9 mouse cellular contexts compared by ENCODE assay signal in the genomic region with DNA sequence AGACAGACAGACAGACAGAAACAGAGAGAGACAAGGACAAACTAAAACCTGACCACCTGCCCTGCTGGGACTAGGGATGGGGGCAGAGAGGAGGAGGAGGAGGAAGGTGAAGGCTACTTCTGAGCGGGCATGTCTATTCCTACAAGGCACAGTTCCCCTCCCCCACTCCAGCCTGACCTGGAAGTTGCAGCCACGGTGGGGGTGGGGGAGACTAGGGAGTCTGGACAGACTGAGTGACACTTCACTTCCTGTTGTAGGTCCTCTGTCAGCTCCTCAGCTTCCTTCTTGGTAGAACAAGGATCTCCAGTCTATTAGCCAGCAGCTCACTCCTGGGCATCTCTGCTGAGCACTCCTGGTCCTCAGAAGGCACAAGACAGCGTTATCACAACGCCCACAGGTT. TPM values are rescaled to one million over a fixed set of nuclear protein-coding genes. Genes with fewer than 3 reads are reported as not detected.
DNase-seq lines count a peak whose midpoint lies in the region; ATAC-seq and TF ChIP-seq lines count a peak whose summit lies in the region.
"Had no signal": no experiment of that assay in that cellular context is flagged by ENCODE, and none has a peak within 500 bp of the region (broad histone marks: within the 10 kb centered on the region; RNA-seq: fewer than 3 reads in every experiment).

No protein-coding gene starts in this region.

- peak; percentile 67; the same call in 1 of the 2 replicates for TF ChIP-seq EP300 in ES-Bruce4 (IDR thresholded peaks at IDR 0.05; ENCODE audit: insufficient read depth, low read depth, low read length)
- no peak for TF ChIP-seq EP300 in liver, postnatal 0 days (IDR thresholded peaks at IDR 0.05; ENCODE audit: low read depth)

- DNase-seq in adrenal gland, adult 2 months = peak; percentile 48
- DNase-seq in adrenal gland, postnatal 4 days (ENCODE audit: low spot score in 2 of 2) = no peak
- DNase-seq in liver, postnatal 0 days = peak; percentile 67
- no peak for DNase-seq in urinary bladder, adult 18-20 months (ENCODE audit: low spot score in 2 of 2)
- DNase-seq in cerebellum, adult 11 months = no peak

- ATAC-seq in heart, embryonic 15.5 days (replicated peaks; ENCODE audit: insufficient number of reproducible peaks, insufficient read depth, low FRiP score, low read depth) = no peak
- 0 out of 2 replicates have a peak, but pooled peaks have one; percentile 24 for ATAC-seq in liver, postnatal 0 days
- ATAC-seq in monocyte, adult 5-6 weeks (replicated peaks; ENCODE audit: insufficient number of reproducible peaks, low FRiP score, low TSS enrichment, poor library complexity, severe bottlenecking) = no peak

- no peak for TF ChIP-seq CTCF in ES-Bruce4 (IDR thresholded peaks at IDR 0.05; ENCODE audit: low read depth, low read length)
- TF ChIP-seq CTCF in liver, postnatal 0 days (IDR thresholded peaks at IDR 0.05; ENCODE audit: low read depth) = no peak

- H3K4me2 ChIP-seq in heart, embryonic 15.5 days = no peak overlapping the region
- no peak overlapping the region for H3K4me2 ChIP-seq in liver, postnatal 0 days (ENCODE audit: low read depth, low read length)
- H3K4me2 ChIP-seq: embryonic facial prominence, embryonic 12.5 days had no signal

- peaks cover 21% of the 10 kb centered on the region for H3K4me1 ChIP-seq in ES-Bruce4 (ENCODE audit: control insufficient read depth, insufficient read depth, low read length)
- peaks cover 89% of the 10 kb centered on the region for H3K4me1 ChIP-seq in heart, embryonic 15.5 days (replicated peaks)
- H3K4me1 ChIP-seq in liver, postnatal 0 days (ENCODE audit: insufficient read depth) = peaks cover 18% of the 10 kb centered on the region

- H3K9ac ChIP-seq in ES-Bruce4 (ENCODE audit: low read depth, poor library complexity, severe bottlenecking) = no peak overlapping the region
- H3K9ac ChIP-seq in heart, embryonic 15.5 days = no peak overlapping the region
- H3K9ac ChIP-seq in liver, postnatal 0 days (replicated peaks) = no peak overlapping the region
- H3K9ac ChIP-seq: embryonic facial prominence, embryonic 12.5 days had no signal

- H3K27ac ChIP-seq in ES-Bruce4 (ENCODE audit: insufficient read depth, low read length) = no peak overlapping the region; the same call in 1 of the 2 replicates
- peak overlapping the region; percentile 56 for H3K27ac ChIP-seq in heart, embryonic 15.5 days
- H3K27ac ChIP-seq in liver, postnatal 0 days (ENCODE audit: low read depth) = peak overlapping the region; percentile 0; the same call in 1 of the 2 replicates
- H3K27ac ChIP-seq: embryonic facial prominence, embryonic 12.5 days had no signal

- no peaks in the 10 kb centered on the region for H3K27me3 ChIP-seq in ES-Bruce4 (ENCODE audit: control insufficient read depth, insufficient read depth, low read length, poor library complexity, severe bottlenecking)
- H3K27me3 ChIP-seq in heart, embryonic 15.5 days = no peaks in the 10 kb centered on the region
- no peaks in the 10 kb centered on the region for H3K27me3 ChIP-seq in liver, postnatal 0 days (ENCODE audit: insufficient read depth, low read length)
- H3K27me3 ChIP-seq: embryonic facial prominence, embryonic 12.5 days had no signal

- no peak for TF ChIP-seq POLR2A in ES-Bruce4 (IDR thresholded peaks at IDR 0.05; ENCODE audit: insufficient read depth, low read length)

- H3K36me3 ChIP-seq in ES-Bruce4 (ENCODE audit: control insufficient read depth, insufficient read depth, low read length, poor library complexity, severe bottlenecking) = no peaks in the 10 kb centered on the region
- no peaks in the 10 kb centered on the region for H3K36me3 ChIP-seq in heart, embryonic 15.5 days
- H3K36me3 ChIP-seq in liver, postnatal 0 days (replicated peaks; ENCODE audit: insufficient read depth, low read length) = no peaks in the 10 kb centered on the region
- H3K36me3 ChIP-seq: embryonic facial prominence, embryonic 12.5 days had no signal

- no peak overlapping the region for H3K4me3 ChIP-seq in ES-Bruce4 (ENCODE audit: low read depth, low read length)
- H3K4me3 ChIP-seq in heart, embryonic 15.5 days = no peak overlapping the region
- H3K4me3 ChIP-seq in liver, postnatal 0 days (ENCODE audit: low read depth, low read length) = no peak overlapping the region
- H3K4me3 ChIP-seq: embryonic facial prominence, embryonic 12.5 days had no signal

- no peaks in the 10 kb centered on the region for H3K9me3 ChIP-seq in ES-Bruce4 (replicated peaks; ENCODE audit: control insufficient read depth, insufficient read depth, low read length, poor library complexity, severe bottlenecking)
- no peaks in the 10 kb centered on the region for H3K9me3 ChIP-seq in heart, embryonic 15.5 days (replicated peaks)
- no peaks in the 10 kb centered on the region for H3K9me3 ChIP-seq in liver, postnatal 0 days (ENCODE audit: low read length)
- H3K9me3 ChIP-seq: embryonic facial prominence, embryonic 12.5 days had no signal

- WGBS in heart, embryonic 15.5 days = 34% methylated on average over 4 of the region's 4 CpGs
- 21% methylated on average over 4 of the region's 4 CpGs for WGBS in liver, postnatal 0 days (ENCODE audit: insufficient replicate concordance)

RNA-seq across cellular contexts. Expression of gene Pald1, which starts 9.3 kb away (rescaled TPM):
- total RNA-seq in adrenal gland, adult 2 months (2021) = 10 to 100 TPM; 18.5 to 26.6 TPM
- polyA plus RNA-seq in adrenal gland, adult 2 months (2012; rRNA removed) = 17.7 and 22.8 TPM in 2 replicates
- 10 to 100 TPM; 34.5 to 35.9 TPM for total RNA-seq in adrenal gland, postnatal 4 days (2021)
- 35.8 and 36.0 TPM in 2 replicates for polyA plus RNA-seq in ES-Bruce4 (2011; ENCODE audit: insufficient read depth, insufficient read length, low read depth, missing spikeins)
- 21.8 and 25.9 TPM in 2 replicates for polyA plus RNA-seq in heart, embryonic 15.5 days (2015; fragmentation: Nextera tagmentation; extraction: Ambion mirVana)
- 3.7 and 3.8 TPM in 2 replicates for polyA plus RNA-seq in liver, postnatal 0 days (2015; fragmentation: Nextera tagmentation; extraction: Ambion mirVana)
- total RNA-seq in monocyte, adult 5-6 weeks (2017) = 1.8 to 8.2 TPM (median 7.5 TPM) in 3 replicates

RNA-seq across cellular contexts. Expression of gene Nodal, which starts 43.7 kb away (rescaled TPM):
- not detected for total RNA-seq in adrenal gland, adult 2 months (2021)
- polyA plus RNA-seq in adrenal gland, adult 2 months (2012; rRNA removed) = 0.04 TPM in 1 of 2 replicates, not detected in the other
- total RNA-seq in adrenal gland, postnatal 4 days (2021) = under 1 TPM in 1 of 2 experiments, not detected in 1; 0.14 TPM
- polyA plus RNA-seq in ES-Bruce4 (2011; ENCODE audit: insufficient read depth, insufficient read length, low read depth, missing spikeins) = 52.2 and 53.5 TPM in 2 replicates
- polyA plus RNA-seq in heart, embryonic 15.5 days (2015; fragmentation: Nextera tagmentation; extraction: Ambion mirVana) = 0.09 TPM in 2 replicates
- 0.08 and 0.19 TPM in 2 replicates for polyA plus RNA-seq in liver, postnatal 0 days (2015; fragmentation: Nextera tagmentation; extraction: Ambion mirVana)
- total RNA-seq in monocyte, adult 5-6 weeks (2017) = 0.49 TPM in 1 of 3 replicates, not detected in the others

Comparison
In these comparisons a context has a peak if more than half of its experiments do, and no peak if none do; other contexts are left out.
1. DNase-seq: peak in adrenal gland, adult 2 months (single experiment) and liver, postnatal 0 days (single experiment); none in adrenal gland, postnatal 4 days (0 of 2), urinary bladder, adult 18-20 months (0 of 2) and cerebellum, adult 11 months (single experiment).
2. RNA of gene Nodal, which starts 43.7 kb away (polyA plus RNA-seq): 52.2 to 53.5 TPM in ES-Bruce4; 0.08 to 0.19 TPM in liver, postnatal 0 days, 0.09 TPM in heart, embryonic 15.5 days and 0.04 TPM in adrenal gland, adult 2 months; every median in the first group is over 10 times any median in the second.